Mouse (Mus musculus) liver, embryonic 14.5 days (tissue): Measurements from ENCODE around the gene Osbp2. TPM values are rescaled to one million over a fixed set of nuclear protein-coding genes. Genes with fewer than 3 reads are reported as not detected.

Source experiments
- ATAC-seq: fragments of 200-750 bp; cut with Nextera tagmentation; 2 replicates; pipeline ENCODE4 v1.8.0; 2017; ENCODE audit warnings: moderate number of reproducible peaks, mild to moderate bottlenecking, moderate library complexity; ENCODE audit not compliant: insufficient read depth
- DNase-seq, 3 experiments: peaks; one replicate each; pipeline ENCODE4 v3.0.0-alpha.2; 2012 to 2013; ENCODE audit warnings: low read depth in 3 of 3, low spot score in 3 of 3
- H3K27ac ChIP-seq: fragments of 300-500 bp; sonication (generic); 2 replicates; pipeline ENCODE4 v1.5.1; 2014; ENCODE audit warnings: moderate library complexity, mild to moderate bottlenecking, control low read depth, inconsistent platforms
- H3K27me3 ChIP-seq: fragments of 300-500 bp; sonication (generic); 2 replicates; pipeline ENCODE4 v1.6.1; 2014; ENCODE audit warnings: mild to moderate bottlenecking, low read length, moderate library complexity; ENCODE audit not compliant: control insufficient read depth, insufficient read depth
- H3K36me3 ChIP-seq: fragments of 300-500 bp; sonication (generic); replicated peaks from 2 replicates; pipeline ENCODE4 v1.6.1; 2014; ENCODE audit warnings: low read depth; ENCODE audit not compliant: control insufficient read depth, insufficient read depth
- H3K4me1 ChIP-seq, 2 experiments: fragments of 200-500 bp in 1 of 2; fragments of 300-500 bp in 1 of 2; sonication (generic) in 1 of 2; replicated peaks; 2 replicates each; pipeline ENCODE4 v1.6.1; 2012 to 2014; ENCODE audit warnings: antibody characterized with exemption in 1 of 2, inconsistent platforms in 1 of 2, low read length in 1 of 2; ENCODE audit not compliant: control insufficient read depth in 2 of 2, insufficient read depth in 2 of 2
- H3K4me2 ChIP-seq: fragments of 300-500 bp; sonication (generic); 2 replicates; pipeline ENCODE4 v1.6.1; 2014; ENCODE audit warnings: low read depth, mild to moderate bottlenecking, control low read depth, moderate library complexity
- H3K4me3 ChIP-seq, 2 experiments: fragments of 200-500 bp in 1 of 2; fragments of 300-500 bp in 1 of 2; sonication (generic) in 1 of 2; 2 replicates each; pipeline ENCODE4 v1.5.1; 2012 to 2014; ENCODE audit warnings: low read depth in 2 of 2, low read length in 2 of 2, mild to moderate bottlenecking in 2 of 2, control low read depth in 1 of 2, inconsistent platforms in 1 of 2, moderate library complexity in 1 of 2; ENCODE audit not compliant: insufficient read depth in 1 of 2
- H3K9ac ChIP-seq: fragments of 300-500 bp; sonication (generic); replicated peaks from 2 replicates; pipeline ENCODE4 v1.6.1; 2014; ENCODE audit warnings: mild to moderate bottlenecking, control low read depth, moderate library complexity
- H3K9me3 ChIP-seq: fragments of 300-500 bp; sonication (generic); 2 replicates; pipeline ENCODE4 v1.6.1; 2016; ENCODE audit warnings: low read length, mixed read lengths; ENCODE audit not compliant: control insufficient read depth
- CTCF ChIP-seq: IDR thresholded peaks from 2 replicates; pipeline ENCODE4 v1.5.1; 2016; ENCODE audit warnings: antibody characterized with exemption, low read depth, control low read depth
- EP300 ChIP-seq: IDR thresholded peaks from 2 replicates; pipeline ENCODE4 v1.6.1; 2016; ENCODE audit warnings: antibody characterized with exemption, low read depth
- WGBS: fragments of 180-500 bp; shearing (Covaris S2); extraction: QIAGEN DNeasy Blood & Tissue Kit; methylation state at CpG from one replicate; pipeline ENCODE4 v1.1.7; 2014; ENCODE audit not compliant: insufficient replicate concordance; 5-methylcytosine and 5-hydroxymethylcytosine counted together
- polyA plus RNA-seq, 2 experiments: library from polyadenylated mRNA; depleted of rRNA in 1 of 2; stranded (reverse) in 1 of 2; unstranded in 1 of 2; fragments of >200 nt; fragmentation: Nextera tagmentation in 1 of 2; extraction: Ambion mirVana in 1 of 2; gene quantifications; 2 replicates each; pipeline versions ENCODE4 v1.2.1 to v1.2.3; 2012 to 2014

Gene Osbp2
- polyA plus RNA-seq, 2 experiments: 0.03 to 0.18 TPM

DNA sequence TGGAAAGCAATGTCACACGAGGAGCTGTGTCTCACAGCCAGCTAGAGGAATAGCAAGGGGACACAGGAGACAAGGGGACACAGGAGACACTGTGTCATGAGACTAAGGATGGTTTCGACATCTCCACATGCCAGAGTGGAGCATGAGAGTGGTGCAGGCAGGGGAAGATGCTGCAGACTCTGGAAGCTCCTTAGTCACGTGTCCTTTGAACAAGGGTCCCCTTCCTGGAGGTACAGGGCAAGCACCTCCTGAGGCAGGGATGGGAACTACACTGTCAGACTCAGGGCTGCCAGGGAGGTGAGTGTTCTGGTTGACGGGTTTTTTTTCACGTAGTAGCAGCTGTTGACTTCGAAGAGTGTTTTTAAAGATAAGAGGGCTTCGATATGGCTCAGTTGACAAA lies 113.9 kb downstream of the Osbp2 start:
- TF ChIP-seq CTCF: no peak
- no peak for TF ChIP-seq EP300
- Histone ChIP-seq H3K9me3 (no peaks in the 10 kb centered on the region), H3K4me2 (no peak overlapping the region), H3K4me3 (no peak overlapping the region), H3K36me3 (no peaks in the 10 kb centered on the region), H3K9ac (no peak overlapping the region), H3K4me1 (peaks cover 0 to 1% of the 10 kb centered on the region in 2 experiments; a peak in 1 of 4 replicates), H3K27ac (no peak overlapping the region), H3K27me3 (no peaks in the 10 kb centered on the region)
- WGBS: 10% methylated on average over 7 of the region's 7 CpGs
- ATAC-seq (no peak), DNase-seq (no peak)

DNA sequence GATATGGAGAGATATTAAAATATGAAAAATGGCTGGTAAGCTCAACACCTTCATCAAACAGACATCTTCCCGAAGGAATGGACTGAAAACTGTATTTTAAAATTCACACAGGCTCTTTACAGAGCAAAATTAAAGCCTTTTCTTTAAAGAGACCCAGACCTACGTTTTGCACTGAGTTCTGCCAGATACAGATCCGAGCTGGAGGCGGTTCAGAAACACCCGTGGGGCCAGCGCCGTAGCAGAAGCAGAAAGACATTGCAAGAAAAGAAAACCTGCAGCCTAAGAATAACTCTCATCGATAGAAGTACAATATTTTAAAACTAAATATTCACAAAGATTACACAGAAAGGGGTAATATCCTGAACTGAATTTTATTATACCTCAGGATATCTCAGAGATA lies 121.3 kb downstream of the Osbp2 start:
- TF ChIP-seq CTCF (no peak), EP300 (no peak)
- no peak overlapping the region for H3K4me2 ChIP-seq
- no peaks in the 10 kb centered on the region for H3K9me3 ChIP-seq
- H3K9ac ChIP-seq: no peak overlapping the region
- H3K4me1 ChIP-seq: no peaks in the 10 kb centered on the region
- WGBS: 59% methylated on average over 8 of the region's 8 CpGs
- no peaks in the 10 kb centered on the region for H3K27me3 ChIP-seq
- H3K27ac ChIP-seq: no peak overlapping the region
- no peak for DNase-seq
- ATAC-seq: no peak
- no peak overlapping the region for H3K4me3 ChIP-seq
- H3K36me3 ChIP-seq: no peaks in the 10 kb centered on the region

DNA sequence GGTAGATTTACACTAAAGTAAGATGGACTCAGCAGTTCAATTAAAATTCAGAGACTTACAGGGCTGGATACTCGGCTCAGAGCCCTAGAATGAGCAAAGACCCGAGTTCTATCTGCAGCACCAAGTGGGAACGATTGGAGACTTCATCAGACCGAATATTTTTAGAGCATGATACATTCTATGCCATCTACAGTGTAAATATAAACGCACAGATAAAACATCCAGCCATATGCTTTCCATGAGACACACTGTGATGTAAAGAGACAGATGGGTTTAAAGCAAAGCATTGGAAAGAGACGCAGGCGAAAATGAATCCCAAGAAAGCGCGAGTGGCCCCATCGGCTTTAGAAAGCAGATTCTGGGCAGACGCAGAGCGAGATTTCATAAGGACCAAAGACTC lies 122.5 kb downstream of the Osbp2 start:
- Histone ChIP-seq H3K27ac (no peak overlapping the region), H3K4me1 (no peaks in the 10 kb centered on the region), H3K9ac (no peak overlapping the region), H3K4me3 (no peak overlapping the region), H3K27me3 (no peaks in the 10 kb centered on the region), H3K36me3 (no peaks in the 10 kb centered on the region), H3K9me3 (no peaks in the 10 kb centered on the region), H3K4me2 (no peak overlapping the region)
- DNase-seq (no peak), ATAC-seq (no peak)
- WGBS: 72% methylated on average over 12 of the region's 12 CpGs
- no peak for TF ChIP-seq EP300
- TF ChIP-seq CTCF: no peak

DNA sequence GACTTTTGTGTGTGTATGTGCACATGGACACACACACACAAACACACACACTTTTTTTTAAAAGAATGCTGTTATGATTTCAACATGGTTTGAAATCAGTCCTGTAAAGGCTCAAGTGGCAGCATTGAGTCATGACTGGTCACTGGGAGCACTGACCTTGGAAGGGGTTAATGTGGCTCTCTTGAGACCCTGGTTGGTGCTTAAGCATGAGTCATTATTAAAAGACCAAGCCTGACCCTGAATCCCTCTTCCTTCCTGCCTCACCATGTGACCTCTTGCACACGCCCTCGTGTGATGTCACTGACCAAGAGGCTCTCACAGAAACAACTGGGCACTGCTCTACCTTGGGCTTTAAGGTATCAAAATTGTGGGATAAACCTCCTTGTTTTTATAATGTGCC lies 124.9 kb downstream of the Osbp2 start:
- no peak for ATAC-seq
- Histone ChIP-seq H3K4me3 (no peak overlapping the region), H3K9me3 (no peaks in the 10 kb centered on the region), H3K27me3 (no peaks in the 10 kb centered on the region), H3K9ac (no peak overlapping the region), H3K27ac (no peak overlapping the region), H3K4me1 (no peaks in the 10 kb centered on the region), H3K4me2 (no peak overlapping the region), H3K36me3 (no peaks in the 10 kb centered on the region)
- no peak for TF ChIP-seq CTCF
- no peak for TF ChIP-seq EP300
- 23% methylated on average over 2 of the region's 2 CpGs for WGBS
- no peak for DNase-seq

DNA sequence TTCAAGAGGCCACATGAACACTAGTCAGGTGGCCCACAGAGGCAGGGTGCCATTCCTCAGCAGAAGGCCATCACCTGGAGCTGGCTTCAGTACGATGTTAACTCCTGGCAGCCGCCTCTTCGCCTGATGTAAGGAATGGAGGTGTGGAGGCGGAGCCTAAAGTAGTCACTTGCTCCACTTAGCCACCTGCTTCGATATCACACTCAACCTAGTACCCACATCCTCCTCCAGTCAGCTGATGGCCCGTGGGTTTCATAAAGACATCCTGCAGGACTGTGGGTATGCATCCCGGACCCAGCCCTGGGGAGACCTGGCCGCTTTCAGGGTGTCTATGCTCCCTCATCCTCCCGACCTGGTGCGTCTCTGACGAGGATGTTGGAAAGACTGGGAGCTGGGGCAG lies 128.0 kb downstream of the Osbp2 start:
- no peak for DNase-seq
- no peaks in the 10 kb centered on the region for H3K27me3 ChIP-seq
- H3K4me1 ChIP-seq: no peaks in the 10 kb centered on the region
- ATAC-seq: no peak
- no peak overlapping the region for H3K27ac ChIP-seq
- no peaks in the 10 kb centered on the region for H3K9me3 ChIP-seq
- no peak for TF ChIP-seq CTCF
- no peak for TF ChIP-seq EP300
- 58% methylated on average over 11 of the region's 11 CpGs for WGBS
- H3K36me3 ChIP-seq: no peaks in the 10 kb centered on the region
- no peak overlapping the region for H3K9ac ChIP-seq
- H3K4me2 ChIP-seq: no peak overlapping the region
- H3K4me3 ChIP-seq: no peak overlapping the region
